Mouse (Mus musculus): ENCODE data around the gene Stx8.

DNA sequence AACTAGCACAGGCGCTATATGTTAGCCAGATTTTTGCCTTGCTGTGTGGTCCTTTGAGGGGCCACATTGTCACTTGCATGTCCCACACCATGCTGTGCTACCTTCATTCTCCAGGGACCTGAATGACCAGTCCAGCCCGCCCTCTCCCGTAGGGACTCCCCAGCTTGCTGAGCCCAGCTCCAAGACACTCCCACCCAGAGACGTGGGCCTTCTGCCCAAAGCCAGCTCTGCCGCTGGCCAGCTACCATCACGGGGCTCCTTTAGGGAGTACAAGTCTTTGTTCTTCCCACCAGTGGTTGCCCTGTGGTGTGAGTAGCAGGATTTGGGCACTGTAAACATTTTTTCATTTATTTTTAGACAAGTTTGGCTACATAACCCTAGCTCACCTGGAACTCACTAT, 230.6 kb downstream of the Stx8 start:
- TF ChIP-seq CEBPB (IDR thresholded peaks at IDR 0.05; ENCODE audit: insufficient read depth, poor library complexity, severe bottlenecking) (no peak), MAX (IDR thresholded peaks at IDR 0.05; ENCODE audit: low read depth) (no peak), MYOG (IDR thresholded peaks at IDR 0.05; ENCODE audit: control insufficient read depth in 1 of 3, insufficient read depth in 1 of 3, insufficient read length in 2 of 3, low read depth in 2 of 3) (no peak), POLR2A (IDR thresholded peaks at IDR 0.05; ENCODE audit: insufficient read length, low read depth) (no peak), E2F4 (IDR thresholded peaks at IDR 0.05; ENCODE audit: insufficient read depth) (no peak), USF1 (IDR thresholded peaks at IDR 0.05; ENCODE audit: low read depth) (no peak), MYOD1 (IDR thresholded peaks at IDR 0.05; ENCODE audit: control insufficient read depth in 1 of 3, insufficient read length in 2 of 3, low read depth in 2 of 3) (no peak), REST (IDR thresholded peaks at IDR 0.05; ENCODE audit: insufficient read depth, insufficient read length) (no peak), POLR2AphosphoS2 (IDR thresholded peaks at IDR 0.05; ENCODE audit: insufficient read length, low read depth) (no peak)

Data from myocyte (in vitro differentiated cells).